Mouse (Mus musculus) right cerebral cortex, postnatal 10 days (tissue): ENCODE data around the gene Gm17651.

Source experiments
- DNase-seq, 2 experiments: peaks; one replicate each; pipeline ENCODE4 v3.0.0; 2021; ENCODE audit warnings: low spot score in 2 of 2

The Gm17651 gene

DNA sequence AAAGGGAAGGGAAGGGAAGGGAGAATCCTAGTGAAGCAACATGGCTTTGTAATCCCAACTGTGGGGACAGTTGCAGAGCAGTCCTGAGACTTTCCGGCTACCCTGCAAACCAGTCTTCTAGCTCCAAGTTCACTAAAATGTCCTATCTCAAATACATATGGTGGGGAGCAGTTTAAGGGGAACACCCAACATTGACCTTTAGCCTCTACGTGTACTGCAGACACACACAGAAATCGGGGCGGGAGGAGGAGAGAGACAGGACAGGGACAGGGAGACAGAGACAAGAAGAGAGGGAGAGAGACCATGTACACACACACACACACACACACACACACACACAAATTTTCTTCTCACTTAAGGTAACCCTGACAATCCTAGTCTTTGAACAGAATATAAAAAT is 44.6 kb downstream of the Gm17651 start:
- DNase-seq, result no peak

DNA sequence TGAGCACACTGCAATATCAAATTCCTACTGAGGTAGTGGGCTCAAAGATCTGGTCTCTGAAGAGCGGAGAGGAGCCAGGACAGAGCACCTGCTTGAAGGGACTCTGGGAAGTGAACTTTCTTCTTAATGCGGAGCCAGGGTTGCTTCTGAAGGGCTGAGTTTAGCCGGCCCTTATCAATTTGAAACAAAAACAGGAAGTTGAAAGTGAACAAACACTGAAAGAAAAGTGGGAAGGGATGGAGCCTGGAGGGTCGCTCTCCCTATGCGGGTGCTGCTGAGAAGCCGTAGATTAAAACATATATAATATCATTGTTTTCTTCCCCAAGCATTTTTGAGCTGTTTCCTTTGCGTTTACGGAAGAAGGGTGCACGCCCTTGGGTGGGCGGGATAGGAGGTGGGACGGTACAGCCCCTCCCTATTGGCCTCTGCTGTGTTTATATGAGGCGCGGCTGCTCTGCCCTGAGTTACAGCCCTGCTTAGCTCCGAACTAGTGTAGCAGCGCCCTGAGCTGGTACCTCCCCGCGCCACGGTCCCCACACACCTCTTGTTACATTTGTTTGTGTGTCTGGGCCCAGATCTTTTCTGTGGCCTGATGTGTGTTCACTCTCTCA is 46.0 kb downstream of the Gm17651 start, which contains the start of gene Fmo5:
TSS of gene Fmo5 (plus strand) at position 414 of the 611 bp plus-strand sequence.
- DNase-seq, result peak in 1 of 2 experiments; percentile 27

DNA sequence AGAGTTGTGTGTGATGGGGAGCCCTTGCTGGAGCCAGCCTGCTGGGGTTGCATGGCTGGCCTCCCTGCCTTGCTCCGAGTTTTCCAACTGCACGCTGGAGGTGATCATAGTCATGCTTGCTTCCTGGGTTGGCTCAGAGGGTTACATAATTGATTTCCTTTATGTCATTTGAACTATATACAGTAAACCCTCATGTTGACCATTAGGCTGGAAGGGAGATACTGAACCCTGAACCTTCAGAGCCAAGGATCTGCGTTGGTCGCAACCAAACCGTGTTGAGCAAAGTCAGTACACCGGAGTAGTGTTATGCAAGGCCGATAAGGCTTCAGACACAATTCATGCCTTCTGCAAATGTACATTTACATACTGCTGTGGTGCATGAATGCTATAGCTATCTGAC is 46.6 kb downstream of the Gm17651 start:
- DNase-seq, result no peak

DNA sequence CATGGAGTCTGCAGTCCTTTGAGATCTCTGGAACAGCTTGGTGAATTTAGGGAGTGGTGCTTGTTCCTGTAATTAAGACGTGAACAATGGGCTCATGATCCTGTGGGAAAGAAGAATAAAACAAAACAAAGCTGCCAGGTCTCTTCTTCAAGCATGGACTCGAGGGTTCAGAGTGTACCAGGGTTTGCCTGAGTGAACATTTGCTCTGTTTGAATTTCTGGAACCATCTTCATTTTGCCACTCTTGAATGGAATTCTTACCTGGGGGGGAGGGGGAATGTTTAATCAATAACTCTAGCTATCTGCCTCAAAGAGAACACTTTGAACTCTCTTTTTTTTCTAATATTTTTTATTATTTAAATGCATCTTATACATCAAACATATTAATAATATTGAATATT is 49.9 kb downstream of the Gm17651 start:
- DNase-seq, result no peak
